In genomic region chr1:57606060-57606683, GRCm38 (mm10) we compare ENCODE assay signal across 27 mouse cellular contexts.
DNase-seq lines count a peak whose midpoint lies in the region; ATAC-seq and TF ChIP-seq lines count a peak whose summit lies in the region.
"Had no signal": no experiment of that assay in that cellular context is flagged by ENCODE, and none has a peak within 500 bp of the region (broad histone marks: within the 10 kb centered on the region; RNA-seq: fewer than 3 reads in every experiment).

No protein-coding gene starts in this region.

- H3K27me3 ChIP-seq in kidney, embryonic 16.5 days (ENCODE audit: insufficient read depth, low read length): no peaks in the 10 kb centered on the region
- H3K27me3 ChIP-seq in Patski: no peaks in the 10 kb centered on the region
- H3K27me3 ChIP-seq: embryonic facial prominence, embryonic 12.5 days; liver, embryonic 13.5 days; megakaryocyte, embryonic 14.5 days; midbrain, embryonic 13.5 days had no signal

- H3K4me2 ChIP-seq in kidney, embryonic 16.5 days (replicated peaks; ENCODE audit: low read depth, low read length): no peak overlapping the region
- H3K4me2 ChIP-seq: embryonic facial prominence, embryonic 12.5 days; hindbrain, embryonic 14.5 days; liver, embryonic 13.5 days; lung, embryonic 14.5 days; midbrain, embryonic 13.5 days had no signal

- no peak for TF ChIP-seq CTCF in Patski (IDR thresholded peaks at IDR 0.05)

- in situ Hi-C loops in Patski (cut with MboI; ENCODE audit: low pct_unique_long_range_greater_than_20kb): no loop called here

- DNase-seq in kidney, postnatal 14 days: no peak
- peak; percentile 28 for DNase-seq in Patski (ENCODE audit: low read depth, low spot score)
- DNase-seq in forelimb bud, embryonic 11.5 days (ENCODE audit: low read depth, low spot score): peak; percentile 28
- DNase-seq in yolk sac, embryonic 10.5 days (ENCODE audit: low spot score): peak; percentile 12
- DNase-seq in lung, postnatal 14 days: no peak
- no peak for DNase-seq in adrenal gland, postnatal 10 days
- DNase-seq: adrenal gland, postnatal 25 days; cerebellum, adult 11 months; cerebellum, postnatal 10 days; gastrocnemius, postnatal 36 days; heart, postnatal 4 days; kidney, adult 8-10 months; kidney, postnatal 4 days; layer of hippocampus, adult 9-11 months; left cerebral cortex, postnatal 4 days; liver, embryonic 13.5 days; lung, postnatal 36 days; right cerebral cortex, postnatal 14 days; spleen, adult 18-20 months had no signal

- ATAC-seq in kidney, embryonic 16.5 days (ENCODE audit: low FRiP score, low TSS enrichment): peak; percentile 49; the same call in 1 of the 2 replicates
- ATAC-seq in Patski: peak; percentile 87
- ATAC-seq: forebrain, embryonic 14.5 days; inflammation-experienced regulatory T-cells, adult 6 months; midbrain, embryonic 13.5 days had no signal

- CTCF ChIA-PET in Patski (lab: Charles Lee): interaction anchor here (0.9 to 2.3 kb wide), 9 partner anchors 12 to 343 kb away, joined by 3 to 9 read pairs (median 6); partner anchors contain the start of gene Spats2l

- no peaks in the 10 kb centered on the region for H3K36me3 ChIP-seq in kidney, embryonic 16.5 days (ENCODE audit: insufficient read depth, low read length)
- H3K36me3 ChIP-seq: embryonic facial prominence, embryonic 12.5 days; liver, embryonic 13.5 days; midbrain, embryonic 13.5 days had no signal

- WGBS in kidney, embryonic 16.5 days: 47% methylated on average over 4 of the region's 4 CpGs

- POLR2A ChIA-PET in Patski (lab: Charles Lee): no interaction called here

- 0 out of 2 replicates have a peak, but pooled peaks cover 6% of the 10 kb centered on the region for H3K4me1 ChIP-seq in kidney, embryonic 16.5 days (ENCODE audit: insufficient read depth, low read length)
- H3K4me1 ChIP-seq: liver, embryonic 13.5 days; megakaryocyte, embryonic 14.5 days had no signal

- peak overlapping the region; percentile 43; the same call in 1 of the 2 replicates for H3K27ac ChIP-seq in kidney, embryonic 16.5 days (ENCODE audit: low read length)
- H3K27ac ChIP-seq: embryonic facial prominence, embryonic 12.5 days; hindbrain, embryonic 14.5 days; liver, embryonic 13.5 days; midbrain, embryonic 13.5 days had no signal

- H3K9me3 ChIP-seq in kidney, embryonic 16.5 days (ENCODE audit: low read length): no peaks in the 10 kb centered on the region
- H3K9me3 ChIP-seq: embryonic facial prominence, embryonic 12.5 days; liver, embryonic 13.5 days; midbrain, embryonic 13.5 days had no signal

- H3K9ac ChIP-seq in kidney, embryonic 16.5 days (replicated peaks; ENCODE audit: low read length): no peak overlapping the region
- H3K9ac ChIP-seq: embryonic facial prominence, embryonic 12.5 days; hindbrain, embryonic 14.5 days; liver, embryonic 13.5 days; lung, embryonic 14.5 days; midbrain, embryonic 13.5 days had no signal

- no peak overlapping the region for H3K4me3 ChIP-seq in kidney, embryonic 16.5 days (ENCODE audit: low read length)
- H3K4me3 ChIP-seq: embryonic facial prominence, embryonic 12.5 days; liver, embryonic 13.5 days; megakaryocyte, embryonic 14.5 days; midbrain, embryonic 13.5 days had no signal

Comparison
In these comparisons a context has a peak if more than half of its experiments do, and no peak if none do; other contexts are left out.
1. DNase-seq: peak in Patski (single experiment), forelimb bud, embryonic 11.5 days (single experiment) and yolk sac, embryonic 10.5 days (single experiment); none in kidney, postnatal 14 days (single experiment), lung, postnatal 14 days (single experiment) and adrenal gland, postnatal 10 days (single experiment).